Mouse (Mus musculus) naive thymus-derived CD4-positive, alpha-beta T cell, adult 5 months (primary cell): ENCODE data around the gene Pwwp2a. TPM values are rescaled to one million over a fixed set of nuclear protein-coding genes. Genes with fewer than 3 reads are reported as not detected.

Experiments used
- polyA plus RNA-seq: library from polyadenylated mRNA; unstranded; fragments of 100-300 nt; shearing (Covaris generic); gene quantifications from one replicate; pipeline ENCODE4 v1.2.1, GENCODE M21; 2017

Gene Pwwp2a
- polyA plus RNA-seq, result 81.1 TPM

GRCm38 (mm10) chr11:43681472-43682414 is at the start of gene Pwwp2a:
Pwwp2a (plus strand) TSS chr11:43681998.

DNA sequence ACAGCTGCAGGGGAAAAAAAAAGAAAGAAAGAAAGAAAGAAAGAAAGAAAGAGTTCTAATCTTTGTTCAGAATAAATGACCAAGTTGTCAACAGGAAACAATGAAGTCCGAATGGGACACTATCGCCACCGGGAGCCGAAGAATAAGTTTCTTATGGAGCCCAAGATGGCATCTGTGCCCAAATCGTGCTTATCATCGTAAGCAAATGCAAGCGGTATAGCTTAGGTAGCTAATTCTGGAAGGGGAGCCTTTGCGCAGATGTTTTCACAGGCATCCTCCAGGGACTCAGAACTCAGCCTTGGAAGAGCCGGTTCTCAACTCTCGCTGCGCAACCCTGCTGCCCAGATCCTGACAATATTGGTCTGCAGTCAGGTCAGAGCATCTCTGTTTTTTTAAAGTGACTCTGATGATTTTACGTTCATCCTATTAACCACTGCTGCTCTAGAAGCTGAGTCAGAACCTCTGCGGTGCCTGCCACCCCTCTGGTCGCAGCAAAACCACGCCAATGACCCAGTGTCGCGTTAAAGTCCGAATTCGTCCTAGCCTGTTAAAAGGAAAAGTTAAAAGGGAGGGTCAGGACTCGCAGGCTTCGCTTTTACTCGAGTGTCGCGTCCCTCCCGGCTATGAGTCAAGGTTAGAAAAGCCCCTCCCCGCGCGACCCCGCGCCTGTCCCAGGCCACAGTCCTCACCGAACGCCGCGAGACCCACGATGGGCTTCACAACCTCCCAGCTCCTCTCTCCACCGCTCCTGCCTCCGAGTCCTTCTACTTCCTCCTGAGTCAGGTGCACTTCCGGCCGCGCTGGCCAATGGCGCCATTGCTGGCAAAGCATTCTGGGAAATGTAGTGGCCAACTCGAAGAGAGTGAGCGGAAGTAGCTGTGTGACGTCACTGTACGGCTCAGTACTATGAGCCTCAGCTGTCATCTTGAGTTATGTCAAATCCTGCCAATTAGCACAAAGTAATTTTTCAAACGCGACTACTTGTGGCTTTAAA is 65.7 kb downstream of the Pwwp2a start, which contains the start of gene Ttc1:
TSS of gene Ttc1 (minus strand) at position 776 of the 994 bp plus-strand sequence.

Other genes starting within 250 kb of the Pwwp2a start
- 134 TPM for gene Slu7, start 248.3 kb upstream of the Pwwp2a start, polyA plus RNA-seq
- not detected for gene C1qtnf2, start 207.7 kb upstream of the Pwwp2a start, polyA plus RNA-seq
- gene Ccnjl, start 153.2 kb upstream of the Pwwp2a start, polyA plus RNA-seq, result 0.26 TPM
- not detected for gene 4933415A04Rik, start 95.0 kb upstream of the Pwwp2a start, polyA plus RNA-seq
- not detected for gene Fabp6, start 80.5 kb upstream of the Pwwp2a start, polyA plus RNA-seq
- 74.5 TPM for gene Ttc1, start 66.0 kb downstream of the Pwwp2a start, polyA plus RNA-seq
- not detected for gene Adra1b, start 219.2 kb downstream of the Pwwp2a start, polyA plus RNA-seq